Mouse (Mus musculus) cortical plate, adult 2 months (tissue): ENCODE measurements around the gene Enkd1. TPM values are rescaled to one million over a fixed set of nuclear protein-coding genes. Genes with fewer than 3 reads are reported as not detected.

Experiments used
- H3K27ac ChIP-seq: fragments of 200-500 bp; 2 replicates; pipeline ENCODE4 v1.5.1; 2012; ENCODE audit warnings: low read length, control low read depth, inconsistent platforms; ENCODE audit not compliant: insufficient read depth
- H3K4me1 ChIP-seq: fragments of 200-500 bp; 2 replicates; pipeline ENCODE4 v1.6.1; 2011; ENCODE audit warnings: low read length; ENCODE audit not compliant: control insufficient read depth, insufficient read depth
- H3K4me3 ChIP-seq: fragments of 200-500 bp; 2 replicates; pipeline ENCODE4 v1.5.1; 2011; ENCODE audit warnings: mild to moderate bottlenecking, low read length, control low read depth; ENCODE audit not compliant: insufficient read depth
- CTCF ChIP-seq: fragments of 200-500 bp; IDR thresholded peaks from 2 replicates; pipeline ENCODE4 v1.5.1; 2011; ENCODE audit warnings: mild to moderate bottlenecking, control low read depth, low read length; ENCODE audit not compliant: insufficient read depth; ENCODE audit errors: extremely low read depth
- POLR2A ChIP-seq: fragments of 200-500 bp; IDR thresholded peaks from 2 replicates; pipeline ENCODE4 v1.6.1; 2011; ENCODE audit warnings: mild to moderate bottlenecking, low read length, control low read depth; ENCODE audit not compliant: insufficient read depth; ENCODE audit errors: extremely low read depth
- polyA plus RNA-seq: library from polyadenylated mRNA; depleted of rRNA; stranded (reverse); fragments of >200 nt; gene quantifications from 2 replicates; pipeline ENCODE4 v1.2.3, GENCODE M21; 2012

Enkd1 gene
- polyA plus RNA-seq, 1 experiment: 16.4 TPM

- Histone ChIP-seq H3K4me3 (no peak overlapping the region), H3K27ac (no peak overlapping the region), H3K4me1 (no peaks in the 10 kb centered on the region)
- TF ChIP-seq CTCF (no peak), POLR2A (no peak)
Measured at GRCm38 (mm10) chr8:105719637-105720036, 11.6 kb upstream of the Enkd1 start.

- no peak for TF ChIP-seq POLR2A
- TF ChIP-seq CTCF: no peak
- Histone ChIP-seq H3K27ac (no peak overlapping the region), H3K4me1 (no peaks in the 10 kb centered on the region), H3K4me3 (no peak overlapping the region)
Measured at GRCm38 (mm10) chr8:105716302-105716945, 8.4 kb upstream of the Enkd1 start.

- Histone ChIP-seq H3K4me3 (no peak overlapping the region), H3K27ac (no peak overlapping the region), H3K4me1 (no peaks in the 10 kb centered on the region)
- no peak for TF ChIP-seq CTCF
- TF ChIP-seq POLR2A: no peak
Measured at GRCm38 (mm10) chr8:105715042-105715441, 7.0 kb upstream of the Enkd1 start.

- TF ChIP-seq POLR2A (no peak), CTCF (peak; percentile 83)
- no peaks in the 10 kb centered on the region for H3K4me1 ChIP-seq
- H3K4me3 ChIP-seq: no peak overlapping the region
- H3K27ac ChIP-seq: no peak overlapping the region
Measured at GRCm38 (mm10) chr8:105714139-105714538, 6.1 kb upstream of the Enkd1 start.

- peaks cover 2% of the 10 kb centered on the region; the same call in 1 of the 2 replicates for H3K4me1 ChIP-seq
- TF ChIP-seq POLR2A: no peak
- no peak for TF ChIP-seq CTCF
- no peak overlapping the region for H3K4me3 ChIP-seq
- no peak overlapping the region for H3K27ac ChIP-seq
Measured at GRCm38 (mm10) chr8:105712286-105712685, 4.3 kb upstream of the Enkd1 start.

GRCm38 (mm10) chr8:105709317-105709716, 1.3 kb upstream of the Enkd1 start:
- Histone ChIP-seq H3K27ac (no peak overlapping the region), H3K4me3 (no peak overlapping the region), H3K4me1 (peaks cover 2% of the 10 kb centered on the region; the same call in 1 of the 2 replicates)
- TF ChIP-seq CTCF (no peak), POLR2A (no peak)

GRCm38 (mm10) chr8:105708675-105709074, 665 bp upstream of the Enkd1 start:
- no peak overlapping the region for H3K4me3 ChIP-seq
- H3K4me1 ChIP-seq: peaks cover 2% of the 10 kb centered on the region; the same call in 1 of the 2 replicates
- no peak overlapping the region for H3K27ac ChIP-seq
- TF ChIP-seq CTCF (no peak), POLR2A (no peak)

- no peak for TF ChIP-seq POLR2A
- Histone ChIP-seq H3K4me3 (no peak overlapping the region), H3K27ac (no peak overlapping the region)
Measured at GRCm38 (mm10) chr8:105706426-105706825, 1.6 kb downstream of the Enkd1 start.

GRCm38 (mm10) chr8:105704955-105705354, 3.1 kb downstream of the Enkd1 start:
- H3K4me3 ChIP-seq: no peak overlapping the region
- H3K4me1 ChIP-seq: peaks cover 2% of the 10 kb centered on the region; the same call in 1 of the 2 replicates
- no peak overlapping the region for H3K27ac ChIP-seq
- TF ChIP-seq POLR2A (no peak), CTCF (no peak)

More at GRCm38 (mm10) chr8:105706426-105706825, 1.6 kb downstream of the Enkd1 start:
- H3K4me1 ChIP-seq: peaks cover 2% of the 10 kb centered on the region; the same call in 1 of the 2 replicates

- H3K4me1 ChIP-seq: peaks cover 2% of the 10 kb centered on the region; the same call in 1 of the 2 replicates
- H3K4me3 ChIP-seq: no peak overlapping the region
- no peak overlapping the region for H3K27ac ChIP-seq
- no peak for TF ChIP-seq CTCF
- no peak for TF ChIP-seq POLR2A
Measured at GRCm38 (mm10) chr8:105704146-105704812, 3.7 kb downstream of the Enkd1 start.
